Mouse (Mus musculus) ES-Bruce4 (cell line): ENCODE data around the gene Pard3. TPM values are rescaled to one million over a fixed set of nuclear protein-coding genes. Genes with fewer than 3 reads are reported as not detected.

Experiments used
- H3K27ac ChIP-seq: 2 replicates; pipeline ENCODE4 v1.5.1; 2012; ENCODE audit warnings: low read length, inconsistent platforms; ENCODE audit not compliant: insufficient read depth
- H3K27me3 ChIP-seq: 2 replicates; pipeline ENCODE4 v1.6.1; 2012; ENCODE audit warnings: mild to moderate bottlenecking, low read length, inconsistent platforms; ENCODE audit not compliant: control insufficient read depth, poor library complexity, insufficient read depth, severe bottlenecking
- H3K36me3 ChIP-seq: 2 replicates; pipeline ENCODE4 v1.6.1; 2012; ENCODE audit warnings: inconsistent platforms, mild to moderate bottlenecking, low read length, moderate library complexity; ENCODE audit not compliant: control insufficient read depth, poor library complexity, insufficient read depth, severe bottlenecking
- H3K4me1 ChIP-seq: one replicate; pipeline ENCODE4 v1.8.1; 2011; ENCODE audit warnings: low read length; ENCODE audit not compliant: control insufficient read depth, insufficient read depth
- H3K4me3 ChIP-seq: 2 replicates; pipeline ENCODE4 v1.5.1; 2011; ENCODE audit warnings: low read depth, mild to moderate bottlenecking, low read length
- H3K9ac ChIP-seq: 2 replicates; pipeline ENCODE4 v1.6.1; 2012; ENCODE audit warnings: low read depth, mild to moderate bottlenecking, inconsistent platforms; ENCODE audit not compliant: poor library complexity, severe bottlenecking
- H3K9me3 ChIP-seq: replicated peaks from 2 replicates; pipeline ENCODE4 v1.6.1; 2012; ENCODE audit warnings: mild to moderate bottlenecking, low read length, inconsistent platforms; ENCODE audit not compliant: control insufficient read depth, poor library complexity, insufficient read depth, severe bottlenecking
- CTCF ChIP-seq: IDR thresholded peaks from one replicate; pipeline ENCODE4 v1.8.1; 2011; ENCODE audit warnings: low read depth, low read length
- EP300 ChIP-seq: IDR thresholded peaks from 2 replicates; pipeline ENCODE4 v1.6.1; 2011; ENCODE audit warnings: low read depth, low read length; ENCODE audit not compliant: insufficient read depth
- POLR2A ChIP-seq: IDR thresholded peaks from one replicate; pipeline ENCODE4 v1.8.1; 2011; ENCODE audit warnings: low read length; ENCODE audit not compliant: insufficient read depth
- polyA plus RNA-seq: library from polyadenylated mRNA; stranded (reverse); fragments of >200 nt; gene quantifications from 2 replicates; pipeline ENCODE4 v1.2.4, GENCODE M21; 2011; ENCODE audit warnings: low read depth; ENCODE audit not compliant: missing spikeins, insufficient read depth, insufficient read length

Gene Pard3
- polyA plus RNA-seq, 1 experiment, result 38.0 TPM

GRCm38 (mm10) chr8:127480003-127480402 is 416.3 kb downstream of the Pard3 start:
- TF ChIP-seq CTCF (no peak), POLR2A (no peak), EP300 (no peak)
- Histone ChIP-seq H3K4me1 (no peaks in the 10 kb centered on the region), H3K36me3 (peaks cover 2% of the 10 kb centered on the region; the same call in 1 of the 2 replicates), H3K9me3 (no peaks in the 10 kb centered on the region), H3K4me3 (no peak overlapping the region), H3K9ac (no peak overlapping the region), H3K27ac (no peak overlapping the region), H3K27me3 (no peaks in the 10 kb centered on the region)

- Histone ChIP-seq H3K4me1 (no peaks in the 10 kb centered on the region), H3K27ac (no peak overlapping the region), H3K9ac (no peak overlapping the region), H3K4me3 (no peak overlapping the region), H3K27me3 (no peaks in the 10 kb centered on the region), H3K36me3 (no peaks in the 10 kb centered on the region), H3K9me3 (no peaks in the 10 kb centered on the region)
- TF ChIP-seq CTCF, result no peak
- TF ChIP-seq EP300, result no peak
- no peak for TF ChIP-seq POLR2A
These were observed 421.9 kb downstream of the Pard3 start for GRCm38 (mm10) chr8:127485618-127486017.

GRCm38 (mm10) chr8:127491963-127492362 is 428.3 kb downstream of the Pard3 start:
- Histone ChIP-seq H3K9ac (no peak overlapping the region), H3K4me1 (no peaks in the 10 kb centered on the region), H3K4me3 (no peak overlapping the region), H3K27me3 (no peaks in the 10 kb centered on the region; the same call in 1 of the 2 replicates), H3K36me3 (no peaks in the 10 kb centered on the region), H3K27ac (no peak overlapping the region), H3K9me3 (no peaks in the 10 kb centered on the region)
- TF ChIP-seq CTCF (no peak), POLR2A (no peak), EP300 (no peak)

- Histone ChIP-seq H3K4me3 (no peak overlapping the region), H3K27me3 (no peaks in the 10 kb centered on the region; the same call in 1 of the 2 replicates), H3K36me3 (no peaks in the 10 kb centered on the region), H3K9me3 (no peaks in the 10 kb centered on the region), H3K4me1 (peaks cover 2% of the 10 kb centered on the region), H3K27ac (no peak overlapping the region), H3K9ac (no peak overlapping the region)
- TF ChIP-seq CTCF, result no peak
- TF ChIP-seq EP300, result no peak
- no peak for TF ChIP-seq POLR2A
These were observed 431.6 kb downstream of the Pard3 start for GRCm38 (mm10) chr8:127495226-127495780.

- no peaks in the 10 kb centered on the region for H3K9me3 ChIP-seq
- no peak overlapping the region for H3K4me3 ChIP-seq
- no peaks in the 10 kb centered on the region for H3K36me3 ChIP-seq
- H3K27ac ChIP-seq, result no peak overlapping the region
- peaks cover 2% of the 10 kb centered on the region for H3K4me1 ChIP-seq
- no peaks in the 10 kb centered on the region for H3K27me3 ChIP-seq
- no peak for TF ChIP-seq EP300
- no peak for TF ChIP-seq CTCF
- TF ChIP-seq POLR2A, result no peak
- H3K9ac ChIP-seq, result no peak overlapping the region
These were observed 435.5 kb downstream of the Pard3 start for GRCm38 (mm10) chr8:127498997-127499719.

- Histone ChIP-seq H3K4me1 (peaks cover 2% of the 10 kb centered on the region), H3K4me3 (no peak overlapping the region), H3K27me3 (no peaks in the 10 kb centered on the region), H3K36me3 (no peaks in the 10 kb centered on the region), H3K9ac (no peak overlapping the region), H3K9me3 (no peaks in the 10 kb centered on the region), H3K27ac (no peak overlapping the region)
- TF ChIP-seq POLR2A (no peak), CTCF (no peak), EP300 (no peak)
These were observed 436.0 kb downstream of the Pard3 start for GRCm38 (mm10) chr8:127499720-127500114.
